In genomic region chr6:129065857-129066256, GRCm38 (mm10) we compare ENCODE assay signal across 23 mouse cellular contexts. TPM values are rescaled to one million over a fixed set of nuclear protein-coding genes. Genes with fewer than 3 reads are reported as not detected.
"Had no signal": no experiment of that assay in that cellular context is flagged by ENCODE, and none has a peak within 500 bp of the region (broad histone marks: within the 10 kb centered on the region; RNA-seq: fewer than 3 reads in every experiment).

No protein-coding gene starts in this region.

- DNase-seq: liver, postnatal 0 days; lung, embryonic 14.5 days; lung, postnatal 10 days; lung, postnatal 4 days; midbrain, embryonic 14.5 days; right cerebral cortex, postnatal 14 days; thymus, adult 2 months; thymus, postnatal 25 days; thymus, postnatal 4 days had no signal

- ATAC-seq: liver, postnatal 0 days; midbrain, embryonic 16.5 days had no signal

- H3K4me3 ChIP-seq: liver, embryonic 15.5 days; midbrain, embryonic 10.5 days; midbrain, embryonic 12.5 days; myocyte; neural tube, embryonic 13.5 days; neural tube, embryonic 15.5 days; stomach, embryonic 15.5 days had no signal

- H3K27ac ChIP-seq: liver, embryonic 15.5 days; midbrain, embryonic 10.5 days; midbrain, embryonic 12.5 days; neural tube, embryonic 13.5 days; neural tube, embryonic 15.5 days; stomach, embryonic 15.5 days; stomach, postnatal 0 days had no signal

- H3K36me3 ChIP-seq: liver, embryonic 15.5 days; midbrain, embryonic 10.5 days; midbrain, embryonic 12.5 days; neural tube, embryonic 13.5 days; neural tube, embryonic 15.5 days; stomach, embryonic 15.5 days had no signal

- H3K27me3 ChIP-seq: liver, embryonic 15.5 days; midbrain, embryonic 12.5 days; neural tube, embryonic 13.5 days; neural tube, embryonic 15.5 days; stomach, embryonic 15.5 days had no signal

- H3K9me3 ChIP-seq: liver, embryonic 15.5 days; midbrain, embryonic 10.5 days; midbrain, embryonic 12.5 days; neural tube, embryonic 13.5 days; stomach, embryonic 15.5 days had no signal

- H3K4me1 ChIP-seq: liver, embryonic 15.5 days; midbrain, embryonic 10.5 days; midbrain, embryonic 12.5 days; neural tube, embryonic 13.5 days; neural tube, embryonic 15.5 days; stomach, embryonic 15.5 days had no signal

RNA-seq across cellular contexts. Expression of gene Klrb1f, which starts 20.2 kb away (rescaled TPM):
- polyA plus RNA-seq: midbrain, embryonic 12.5 days; myocyte; testis, adult 2 months had no signal

RNA-seq across cellular contexts. Expression of gene Clec2e, which starts 34.9 kb away (rescaled TPM):
- total RNA-seq: megakaryocyte-erythroid progenitor cell, adult 5-6 weeks had no signal
- polyA plus RNA-seq: liver, embryonic 15.5 days; liver, postnatal 0 days; lung, embryonic 14.5 days; lung, embryonic 16.5 days; midbrain, embryonic 10.5 days; midbrain, embryonic 12.5 days; midbrain, embryonic 14.5 days; midbrain, embryonic 16.5 days; myocyte; neural tube, embryonic 11.5 days; neural tube, embryonic 13.5 days; neural tube, embryonic 15.5 days; spleen, adult 2 months; testis, adult 2 months had no signal
